Mouse (Mus musculus) kidney, adult 2 months (tissue): Measurements from ENCODE around the gene Gm8909. TPM values are rescaled to one million over a fixed set of nuclear protein-coding genes. Genes with fewer than 3 reads are reported as not detected.
"Not testable (repeated sequence)": the region's sequence is repeated elsewhere in the genome, so short reads cannot be mapped to it uniquely, and the experiment has no call there.

Experiments used
- DNase-seq: peaks from one replicate; pipeline ENCODE4 v3.0.0; 2021
- H3K27ac ChIP-seq: fragments of 200-500 bp; 2 replicates; pipeline ENCODE4 v1.5.1; 2012; ENCODE audit warnings: low read depth, low read length, control low read depth, inconsistent platforms; ENCODE audit not compliant: insufficient read depth
- H3K27me3 ChIP-seq: fragments of 200-500 bp; replicated peaks from 2 replicates; pipeline ENCODE4 v1.6.1; 2012; ENCODE audit warnings: mild to moderate bottlenecking, moderate library complexity, low read length, inconsistent platforms; ENCODE audit not compliant: control insufficient read depth, insufficient read depth
- H3K36me3 ChIP-seq: fragments of 200-500 bp; 2 replicates; pipeline ENCODE4 v1.6.1; 2012; ENCODE audit warnings: mild to moderate bottlenecking, moderate library complexity, low read length, inconsistent platforms; ENCODE audit not compliant: control insufficient read depth, insufficient read depth
- H3K4me1 ChIP-seq: fragments of 200-500 bp; 2 replicates; pipeline ENCODE4 v1.6.1; 2011; ENCODE audit warnings: low read length; ENCODE audit not compliant: control insufficient read depth, insufficient read depth
- H3K4me3 ChIP-seq: fragments of 200-500 bp; 2 replicates; pipeline ENCODE4 v1.5.1; 2011; ENCODE audit warnings: mild to moderate bottlenecking, low read depth, low read length, control low read depth; ENCODE audit not compliant: insufficient read depth
- CTCF ChIP-seq: fragments of 200-500 bp; conservative IDR thresholded peaks from 2 replicates; pipeline ENCODE4 v1.5.1; 2011; ENCODE audit warnings: low read depth, mild to moderate bottlenecking, control low read depth, low read length, moderate library complexity, mixed read lengths; ENCODE audit not compliant: insufficient read depth, insufficient read length
- POLR2A ChIP-seq: fragments of 200-500 bp; IDR thresholded peaks from one replicate; pipeline ENCODE4 v1.6.1; 2011; ENCODE audit warnings: low read depth, low read length, control low read depth
- WGBS: fragments of 180-500 bp; shearing (Covaris S2); methylation state at CpG from one replicate; pipeline ENCODE4 v1.1.7; 2018; 5-methylcytosine and 5-hydroxymethylcytosine counted together
- polyA plus RNA-seq: library from polyadenylated mRNA; depleted of rRNA; stranded (reverse); fragments of >200 nt; gene quantifications from 2 replicates; pipeline ENCODE4 v1.2.3, GENCODE M21; 2012

Gm8909 gene
- polyA plus RNA-seq, 1 experiment = not detected

GRCm38 (mm10) chr17:36170287-36170814 is 2.0 kb upstream of the Gm8909 start:
- Histone ChIP-seq H3K4me1 (0 out of 2 replicates have a peak, but pooled peaks cover 2% of the 10 kb centered on the region), H3K27me3 (peaks cover 3% of the 10 kb centered on the region; the same call in 1 of the 2 replicates), H3K27ac (no peak overlapping the region), H3K36me3 (no peaks in the 10 kb centered on the region), H3K4me3 (no peak overlapping the region)
- DNase-seq = no peak
- TF ChIP-seq CTCF = no peak
- TF ChIP-seq POLR2A = no peak
- 69% methylated on average over 1 of the region's 1 CpGs for WGBS

GRCm38 (mm10) chr17:36169753-36170152 is 1.4 kb upstream of the Gm8909 start:
- H3K36me3 ChIP-seq = no peaks in the 10 kb centered on the region
- TF ChIP-seq POLR2A (no peak), CTCF (no peak)
- DNase-seq = no peak
- H3K27me3 ChIP-seq = peaks cover 3% of the 10 kb centered on the region; the same call in 1 of the 2 replicates
- H3K4me1 ChIP-seq = 0 out of 2 replicates have a peak, but pooled peaks cover 2% of the 10 kb centered on the region
- H3K27ac ChIP-seq = no peak overlapping the region
- no peak overlapping the region for H3K4me3 ChIP-seq

- H3K36me3 ChIP-seq, H3K4me3 ChIP-seq, DNase-seq, H3K4me1 ChIP-seq, H3K27me3 ChIP-seq, H3K27ac ChIP-seq: not testable (repeated sequence)
- WGBS = 73% methylated on average over 1 of the region's 1 CpGs
Measured at GRCm38 (mm10) chr17:36169094-36169493, 757 bp upstream of the Gm8909 start.

- peak; percentile 29 for DNase-seq
- H3K4me1 ChIP-seq = 0 out of 2 replicates have a peak, but pooled peaks cover 2% of the 10 kb centered on the region
- whole genome bisulfite sequencing = 2% methylated on average over 51 of the region's 51 CpGs
- H3K36me3 ChIP-seq = no peaks in the 10 kb centered on the region
- H3K4me3 ChIP-seq = peak overlapping the region; percentile 67
- no peak overlapping the region for H3K27ac ChIP-seq
- peaks cover 3% of the 10 kb centered on the region; the same call in 1 of the 2 replicates for H3K27me3 ChIP-seq
- TF ChIP-seq POLR2A = no peak
- no peak for TF ChIP-seq CTCF
Measured at GRCm38 (mm10) chr17:36167306-36168038, 865 bp downstream of the Gm8909 start.

- H3K27me3 ChIP-seq, H3K4me3 ChIP-seq, H3K27ac ChIP-seq, H3K36me3 ChIP-seq, DNase-seq, H3K4me1 ChIP-seq: not testable (repeated sequence)
- 36% methylated on average over 2 of the region's 2 CpGs for WGBS
Measured at GRCm38 (mm10) chr17:36166901-36167300, 1.4 kb downstream of the Gm8909 start.

- no peaks in the 10 kb centered on the region for H3K36me3 ChIP-seq
- 0 out of 2 replicates have a peak, but pooled peaks cover 5% of the 10 kb centered on the region for H3K27me3 ChIP-seq
- no peak for TF ChIP-seq CTCF
- TF ChIP-seq POLR2A = no peak
- peak overlapping the region; percentile 2; the same call in 1 of the 2 replicates for H3K4me3 ChIP-seq
- 2% methylated on average over 56 of the region's 56 CpGs for WGBS
- H3K4me1 ChIP-seq = 0 out of 2 replicates have a peak, but pooled peaks cover 2% of the 10 kb centered on the region
- no peak for DNase-seq
- H3K27ac ChIP-seq = no peak overlapping the region
Measured at GRCm38 (mm10) chr17:36161129-36162051, 6.9 kb downstream of the Gm8909 start.

- H3K36me3 ChIP-seq, H3K4me1 ChIP-seq, DNase-seq, H3K27me3 ChIP-seq, H3K4me3 ChIP-seq, H3K27ac ChIP-seq: not testable (repeated sequence)
- WGBS = 15% methylated on average over 11 of the region's 11 CpGs
Measured at GRCm38 (mm10) chr17:36158264-36158663, 10.1 kb downstream of the Gm8909 start.

- WGBS = 3% methylated on average over 36 of the region's 36 CpGs
- H3K4me1 ChIP-seq, H3K27me3 ChIP-seq, H3K4me3 ChIP-seq, H3K36me3 ChIP-seq, H3K27ac ChIP-seq: not testable (repeated sequence)
- DNase-seq = peak; percentile 20
Measured at GRCm38 (mm10) chr17:36157782-36158181, 10.6 kb downstream of the Gm8909 start.
